Mouse (Mus musculus): ENCODE measurements around the gene Ccdc84. TPM values are rescaled to one million over a fixed set of nuclear protein-coding genes. Genes with fewer than 3 reads are reported as not detected.
"Not testable (repeated sequence)": the region's sequence is repeated elsewhere in the genome, so short reads cannot be mapped to it uniquely, and the experiment has no call there.

Gene Ccdc84
- polyA plus RNA-seq, 1 experiment = 10.9 TPM

- H3K27ac ChIP-seq (ENCODE audit: control insufficient read depth, insufficient read depth, low read depth, low read length) = no peak within 1 kb of the TSS
- H3K36me3 ChIP-seq (ENCODE audit: control insufficient read depth, insufficient read depth, low read length) = no peaks in the 10 kb centered on the region
- TF ChIP-seq POLR2A (IDR thresholded peaks at IDR 0.05; ENCODE audit: control insufficient read depth, low read depth, low read length) (no peak), CTCF (IDR thresholded peaks at IDR 0.05; ENCODE audit: control insufficient read depth, insufficient read depth, insufficient replicate concordance, low read depth, low read length) (no peak)
- H3K4me3 ChIP-seq (ENCODE audit: control insufficient read depth, low read depth, low read length) = peak within 1 kb of the TSS; percentile 71
- peaks cover 5% of the 10 kb centered on the region; the same call in 1 of the 2 replicates for H3K4me1 ChIP-seq (ENCODE audit: control insufficient read depth, insufficient read depth, low read length)
- no peaks in the 10 kb centered on the region for H3K27me3 ChIP-seq (ENCODE audit: control insufficient read depth, insufficient read depth, low read length)
Measured at GRCm38 (mm10) chr9:44440961-44441360, 22.6 kb upstream of the Ccdc84 start, which contains the start of gene Foxr1. Gene Foxr1 (minus strand): TSS chr9:44441136.

DNA sequence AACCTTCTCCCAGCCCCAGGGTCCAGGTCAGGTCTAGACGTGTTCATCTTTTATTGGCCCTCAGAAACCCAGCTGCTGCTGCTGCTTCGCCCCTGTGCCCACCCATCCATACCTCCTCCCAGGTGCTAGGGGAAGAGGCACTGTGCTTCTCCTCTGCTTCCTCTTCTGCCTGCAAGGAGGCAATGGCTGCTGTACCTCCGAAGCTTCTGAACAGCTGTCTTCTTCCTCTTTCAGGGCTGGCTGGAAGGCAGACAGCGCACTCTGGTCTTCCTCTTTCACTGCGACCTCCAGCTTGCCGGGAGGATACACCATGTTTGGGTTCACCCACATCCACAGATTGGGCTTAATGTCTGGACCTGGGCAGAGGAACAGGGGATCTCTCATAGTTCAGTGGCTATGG is 17.4 kb upstream of the Ccdc84 start:
- no peak for TF ChIP-seq POLR2A (IDR thresholded peaks at IDR 0.05; ENCODE audit: control insufficient read depth, low read depth, low read length)
- no peak for TF ChIP-seq CTCF (IDR thresholded peaks at IDR 0.05; ENCODE audit: control insufficient read depth, insufficient read depth, insufficient replicate concordance, low read depth, low read length)
- no peak overlapping the region for H3K4me3 ChIP-seq (ENCODE audit: control insufficient read depth, low read depth, low read length)

GRCm38 (mm10) chr9:44432577-44433185 is 14.3 kb upstream of the Ccdc84 start:
- Histone ChIP-seq H3K36me3 (ENCODE audit: control insufficient read depth, insufficient read depth, low read length) (no peaks in the 10 kb centered on the region), H3K4me1 (ENCODE audit: control insufficient read depth, insufficient read depth, low read length) (no peaks in the 10 kb centered on the region), H3K27me3 (ENCODE audit: control insufficient read depth, insufficient read depth, low read length) (no peaks in the 10 kb centered on the region), H3K4me3 (ENCODE audit: control insufficient read depth, low read depth, low read length) (no peak overlapping the region), H3K27ac (ENCODE audit: control insufficient read depth, insufficient read depth, low read depth, low read length) (no peak overlapping the region)
- no peak for TF ChIP-seq CTCF (IDR thresholded peaks at IDR 0.05; ENCODE audit: control insufficient read depth, insufficient read depth, insufficient replicate concordance, low read depth, low read length)
- TF ChIP-seq POLR2A (IDR thresholded peaks at IDR 0.05; ENCODE audit: control insufficient read depth, low read depth, low read length) = no peak

More for the DNA sequence above, 17.4 kb upstream of the Ccdc84 start:
- no peak overlapping the region for H3K27ac ChIP-seq (ENCODE audit: control insufficient read depth, insufficient read depth, low read depth, low read length)
- H3K27me3 ChIP-seq (ENCODE audit: control insufficient read depth, insufficient read depth, low read length) = no peaks in the 10 kb centered on the region
- no peaks in the 10 kb centered on the region for H3K36me3 ChIP-seq (ENCODE audit: control insufficient read depth, insufficient read depth, low read length)
- H3K4me1 ChIP-seq (ENCODE audit: control insufficient read depth, insufficient read depth, low read length) = no peaks in the 10 kb centered on the region; the same call in 1 of the 2 replicates

DNA sequence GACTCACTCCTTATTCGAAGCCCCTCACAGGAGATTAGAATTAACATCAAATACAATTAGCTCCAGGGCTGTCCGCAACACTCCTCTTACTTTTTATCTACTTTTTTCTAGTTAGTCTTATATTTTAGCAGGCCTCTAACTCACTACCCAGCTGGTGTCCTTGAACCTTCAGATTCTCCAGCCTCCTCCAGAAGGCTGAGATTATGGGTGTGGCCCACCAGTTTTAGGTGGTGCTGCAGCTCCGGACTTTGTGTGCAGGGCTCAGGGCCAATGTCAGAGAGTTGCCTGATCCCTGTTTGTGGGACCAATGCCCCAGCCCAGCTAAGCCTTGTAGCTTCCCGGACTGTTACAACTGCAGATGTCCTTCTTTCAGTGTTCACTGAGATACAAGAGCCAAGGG is 5.2 kb upstream of the Ccdc84 start:
- Histone ChIP-seq H3K4me3 (ENCODE audit: control insufficient read depth, low read depth, low read length) (no peak overlapping the region), H3K27me3 (ENCODE audit: control insufficient read depth, insufficient read depth, low read length) (no peaks in the 10 kb centered on the region), H3K4me1 (ENCODE audit: control insufficient read depth, insufficient read depth, low read length) (peaks cover 5% of the 10 kb centered on the region), H3K36me3 (ENCODE audit: control insufficient read depth, insufficient read depth, low read length) (no peaks in the 10 kb centered on the region), H3K27ac (ENCODE audit: control insufficient read depth, insufficient read depth, low read depth, low read length) (no peak overlapping the region)
- TF ChIP-seq CTCF (IDR thresholded peaks at IDR 0.05; ENCODE audit: control insufficient read depth, insufficient read depth, insufficient replicate concordance, low read depth, low read length) (no peak), POLR2A (IDR thresholded peaks at IDR 0.05; ENCODE audit: control insufficient read depth, low read depth, low read length) (no peak)

GRCm38 (mm10) chr9:44420280-44420898 is 2.0 kb upstream of the Ccdc84 start:
- TF ChIP-seq POLR2A (IDR thresholded peaks at IDR 0.05; ENCODE audit: control insufficient read depth, low read depth, low read length) (no peak), CTCF (IDR thresholded peaks at IDR 0.05; ENCODE audit: control insufficient read depth, insufficient read depth, insufficient replicate concordance, low read depth, low read length) (no peak)
- H3K27ac ChIP-seq (ENCODE audit: control insufficient read depth, insufficient read depth, low read depth, low read length) = no peak overlapping the region
- peaks cover 13% of the 10 kb centered on the region for H3K4me1 ChIP-seq (ENCODE audit: control insufficient read depth, insufficient read depth, low read length)
- H3K4me3 ChIP-seq (ENCODE audit: control insufficient read depth, low read depth, low read length) = no peak overlapping the region
- H3K27me3 ChIP-seq (ENCODE audit: control insufficient read depth, insufficient read depth, low read length) = no peaks in the 10 kb centered on the region
- H3K36me3 ChIP-seq (ENCODE audit: control insufficient read depth, insufficient read depth, low read length) = no peaks in the 10 kb centered on the region

GRCm38 (mm10) chr9:44419730-44420129 is 1.4 kb upstream of the Ccdc84 start:
- H3K36me3 ChIP-seq (ENCODE audit: control insufficient read depth, insufficient read depth, low read length); H3K4me3 ChIP-seq (ENCODE audit: control insufficient read depth, low read depth, low read length); H3K27me3 ChIP-seq (ENCODE audit: control insufficient read depth, insufficient read depth, low read length): not testable (repeated sequence)
- Histone ChIP-seq H3K4me1 (ENCODE audit: control insufficient read depth, insufficient read depth, low read length) (peaks cover 13% of the 10 kb centered on the region), H3K27ac (ENCODE audit: control insufficient read depth, insufficient read depth, low read depth, low read length) (peak overlapping the region; percentile 78; the same call in 1 of the 2 replicates)

- peak overlapping the region; percentile 98 for H3K27ac ChIP-seq (ENCODE audit: control insufficient read depth, insufficient read depth, low read depth, low read length)
- no peaks in the 10 kb centered on the region for H3K27me3 ChIP-seq (ENCODE audit: control insufficient read depth, insufficient read depth, low read length)
- H3K36me3 ChIP-seq (ENCODE audit: control insufficient read depth, insufficient read depth, low read length) = no peaks in the 10 kb centered on the region
- TF ChIP-seq CTCF (IDR thresholded peaks at IDR 0.05; ENCODE audit: control insufficient read depth, insufficient read depth, insufficient replicate concordance, low read depth, low read length) = peak; percentile 72
- peak; percentile 86 for TF ChIP-seq POLR2A (IDR thresholded peaks at IDR 0.05; ENCODE audit: control insufficient read depth, low read depth, low read length)
- H3K4me3 ChIP-seq (ENCODE audit: control insufficient read depth, low read depth, low read length) = peak overlapping the region; percentile 93
- peaks cover 13% of the 10 kb centered on the region for H3K4me1 ChIP-seq (ENCODE audit: control insufficient read depth, insufficient read depth, low read length)
Measured at GRCm38 (mm10) chr9:44417892-44418363, 441 bp downstream of the Ccdc84 start.

Data from testis, adult 2 months (tissue).